Mouse (Mus musculus): ENCODE results near the gene Scn8a. TPM values are rescaled to one million over a fixed set of nuclear protein-coding genes. Genes with fewer than 3 reads are reported as not detected.

Gene Scn8a
- polyA plus RNA-seq, 1 experiment from 2014 or later, result 19.0 TPM

GRCm38 (mm10) chr15:101041966-101042365 lies 172.3 kb downstream of the Scn8a start:
- Histone ChIP-seq H3K4me3 (replicated peaks; ENCODE audit: low read depth, low read length) (no peak overlapping the region), H3K4me1 (ENCODE audit: control insufficient read depth, insufficient read depth, low read length) (peaks cover 13% of the 10 kb centered on the region), H3K9me3 (ENCODE audit: control insufficient read depth, low read length) (no peaks in the 10 kb centered on the region), H3K36me3 (ENCODE audit: control insufficient read depth, insufficient read depth, low read length) (peaks cover 28% of the 10 kb centered on the region), H3K9ac (replicated peaks; ENCODE audit: low read length) (no peak overlapping the region), H3K27me3 (ENCODE audit: control insufficient read depth, insufficient read depth, low read length) (peaks cover 34% of the 10 kb centered on the region), H3K27ac (replicated peaks; ENCODE audit: low read depth, low read length) (0 out of 2 replicates have a peak overlapping the region, but pooled peaks have one; percentile 8), H3K4me2 (ENCODE audit: low read length) (no peak overlapping the region)
- WGBS, result 76% methylated on average over 6 of the region's 6 CpGs
- ATAC-seq (ENCODE audit: low FRiP score, low TSS enrichment) (no peak), DNase-seq (no peak)

- ATAC-seq (ENCODE audit: low FRiP score, low TSS enrichment) (no peak), DNase-seq (peak; percentile 82)
- H3K9ac ChIP-seq (replicated peaks; ENCODE audit: low read length), result no peak overlapping the region
- H3K4me1 ChIP-seq (ENCODE audit: control insufficient read depth, insufficient read depth, low read length), result peaks cover 16% of the 10 kb centered on the region
- H3K4me2 ChIP-seq (ENCODE audit: low read length), result no peak overlapping the region
- H3K27ac ChIP-seq (replicated peaks; ENCODE audit: low read depth, low read length), result no peak overlapping the region
- H3K9me3 ChIP-seq (ENCODE audit: control insufficient read depth, low read length), result no peaks in the 10 kb centered on the region
- no peak overlapping the region for H3K4me3 ChIP-seq (replicated peaks; ENCODE audit: low read depth, low read length)
- peaks cover 40% of the 10 kb centered on the region for H3K27me3 ChIP-seq (ENCODE audit: control insufficient read depth, insufficient read depth, low read length)
- WGBS, result 25% methylated on average over 6 of the region's 6 CpGs
- peaks cover 28% of the 10 kb centered on the region for H3K36me3 ChIP-seq (ENCODE audit: control insufficient read depth, insufficient read depth, low read length)
Measured at GRCm38 (mm10) chr15:101042613-101043012, 173.0 kb downstream of the Scn8a start.

- Histone ChIP-seq H3K36me3 (ENCODE audit: control insufficient read depth, insufficient read depth, low read length) (peaks cover 24% of the 10 kb centered on the region), H3K9ac (replicated peaks; ENCODE audit: low read length) (no peak overlapping the region), H3K27me3 (ENCODE audit: control insufficient read depth, insufficient read depth, low read length) (peaks cover 55% of the 10 kb centered on the region), H3K4me3 (replicated peaks; ENCODE audit: low read depth, low read length) (no peak overlapping the region), H3K27ac (replicated peaks; ENCODE audit: low read depth, low read length) (no peak overlapping the region), H3K4me2 (ENCODE audit: low read length) (no peak overlapping the region), H3K4me1 (ENCODE audit: control insufficient read depth, insufficient read depth, low read length) (peaks cover 16% of the 10 kb centered on the region), H3K9me3 (ENCODE audit: control insufficient read depth, low read length) (no peaks in the 10 kb centered on the region)
- ATAC-seq (ENCODE audit: low FRiP score, low TSS enrichment) (no peak), DNase-seq (no peak)
- WGBS, result 48% methylated on average over 6 of the region's 6 CpGs
Measured at GRCm38 (mm10) chr15:101044531-101044930, 174.9 kb downstream of the Scn8a start.

GRCm38 (mm10) chr15:101046039-101046526 lies 176.4 kb downstream of the Scn8a start:
- H3K27me3 ChIP-seq (ENCODE audit: control insufficient read depth, insufficient read depth, low read length), result peaks cover 57% of the 10 kb centered on the region
- H3K4me3 ChIP-seq (replicated peaks; ENCODE audit: low read depth, low read length), result peak overlapping the region; percentile 46
- ATAC-seq (ENCODE audit: low FRiP score, low TSS enrichment), result no peak
- H3K4me1 ChIP-seq (ENCODE audit: control insufficient read depth, insufficient read depth, low read length), result peaks cover 16% of the 10 kb centered on the region
- no peak for DNase-seq
- peaks cover 9% of the 10 kb centered on the region for H3K36me3 ChIP-seq (ENCODE audit: control insufficient read depth, insufficient read depth, low read length)
- H3K4me2 ChIP-seq (ENCODE audit: low read length), result peak overlapping the region; percentile 99
- no peak overlapping the region for H3K27ac ChIP-seq (replicated peaks; ENCODE audit: low read depth, low read length)
- 1% methylated on average over 43 of the region's 43 CpGs for WGBS
- no peaks in the 10 kb centered on the region for H3K9me3 ChIP-seq (ENCODE audit: control insufficient read depth, low read length)
- H3K9ac ChIP-seq (replicated peaks; ENCODE audit: low read length), result peak overlapping the region; percentile 56

GRCm38 (mm10) chr15:101046527-101047193 lies 177.0 kb downstream of the Scn8a start:
- Histone ChIP-seq H3K27me3 (ENCODE audit: control insufficient read depth, insufficient read depth, low read length) (peaks cover 60% of the 10 kb centered on the region), H3K36me3 (ENCODE audit: control insufficient read depth, insufficient read depth, low read length) (peaks cover 6% of the 10 kb centered on the region; the same call in 1 of the 2 replicates), H3K9ac (replicated peaks; ENCODE audit: low read length) (peak overlapping the region; percentile 56), H3K27ac (replicated peaks; ENCODE audit: low read depth, low read length) (no peak overlapping the region), H3K4me3 (replicated peaks; ENCODE audit: low read depth, low read length) (peak overlapping the region; percentile 46), H3K4me2 (ENCODE audit: low read length) (peak overlapping the region; percentile 99), H3K4me1 (ENCODE audit: control insufficient read depth, insufficient read depth, low read length) (peaks cover 16% of the 10 kb centered on the region), H3K9me3 (ENCODE audit: control insufficient read depth, low read length) (no peaks in the 10 kb centered on the region)
- ATAC-seq (ENCODE audit: low FRiP score, low TSS enrichment), result no peak; the same call in 1 of the 2 replicates
- under 1% methylated on average over 77 of the region's 77 CpGs for WGBS
- peak; percentile 59 for DNase-seq

- Histone ChIP-seq H3K9me3 (ENCODE audit: control insufficient read depth, low read length) (no peaks in the 10 kb centered on the region), H3K27me3 (ENCODE audit: control insufficient read depth, insufficient read depth, low read length) (peaks cover 64% of the 10 kb centered on the region), H3K4me2 (ENCODE audit: low read length) (peak within 1 kb of the TSS; percentile 99), H3K4me1 (ENCODE audit: control insufficient read depth, insufficient read depth, low read length) (peaks cover 16% of the 10 kb centered on the region), H3K4me3 (replicated peaks; ENCODE audit: low read depth, low read length) (peak within 1 kb of the TSS; percentile 46), H3K36me3 (ENCODE audit: control insufficient read depth, insufficient read depth, low read length) (peaks cover 2% of the 10 kb centered on the region; the same call in 1 of the 2 replicates), H3K27ac (replicated peaks; ENCODE audit: low read depth, low read length) (no peak within 1 kb of the TSS), H3K9ac (replicated peaks; ENCODE audit: low read length) (peak within 1 kb of the TSS; percentile 56)
- DNase-seq, result no peak
- 1% methylated on average over 23 of the region's 23 CpGs for WGBS
- ATAC-seq (ENCODE audit: low FRiP score, low TSS enrichment), result no peak
Measured at GRCm38 (mm10) chr15:101047194-101047555, 177.5 kb downstream of the Scn8a start, which contains the start of gene Gm47841. TSS of gene Gm47841 (minus strand) at chr15:101047397.

- Histone ChIP-seq H3K4me3 (replicated peaks; ENCODE audit: low read depth, low read length) (no peak overlapping the region), H3K27me3 (ENCODE audit: control insufficient read depth, insufficient read depth, low read length) (peaks cover 77% of the 10 kb centered on the region), H3K36me3 (ENCODE audit: control insufficient read depth, insufficient read depth, low read length) (no peaks in the 10 kb centered on the region), H3K4me2 (ENCODE audit: low read length) (no peak overlapping the region), H3K9ac (replicated peaks; ENCODE audit: low read length) (no peak overlapping the region), H3K27ac (replicated peaks; ENCODE audit: low read depth, low read length) (no peak overlapping the region), H3K9me3 (ENCODE audit: control insufficient read depth, low read length) (no peaks in the 10 kb centered on the region), H3K4me1 (ENCODE audit: control insufficient read depth, insufficient read depth, low read length) (peaks cover 16% of the 10 kb centered on the region)
- DNase-seq, result no peak
- 47% methylated on average over 5 of the region's 5 CpGs for WGBS
- no peak for ATAC-seq (ENCODE audit: low FRiP score, low TSS enrichment)
Measured at GRCm38 (mm10) chr15:101048338-101048896, 178.8 kb downstream of the Scn8a start.

GRCm38 (mm10) chr15:101051869-101052268 lies 182.2 kb downstream of the Scn8a start:
- Histone ChIP-seq H3K9ac (replicated peaks; ENCODE audit: low read length) (no peak overlapping the region), H3K4me2 (ENCODE audit: low read length) (no peak overlapping the region), H3K27me3 (ENCODE audit: control insufficient read depth, insufficient read depth, low read length) (peaks cover 71% of the 10 kb centered on the region), H3K4me3 (replicated peaks; ENCODE audit: low read depth, low read length) (no peak overlapping the region), H3K4me1 (ENCODE audit: control insufficient read depth, insufficient read depth, low read length) (peaks cover 8% of the 10 kb centered on the region), H3K36me3 (ENCODE audit: control insufficient read depth, insufficient read depth, low read length) (no peaks in the 10 kb centered on the region), H3K27ac (replicated peaks; ENCODE audit: low read depth, low read length) (no peak overlapping the region), H3K9me3 (ENCODE audit: control insufficient read depth, low read length) (no peaks in the 10 kb centered on the region)
- DNase-seq, result no peak
- 30% methylated on average over 10 of the region's 10 CpGs for WGBS
- no peak for ATAC-seq (ENCODE audit: low FRiP score, low TSS enrichment)
